Mouse (Mus musculus) megakaryocyte-erythroid progenitor cell, adult 5 weeks (primary cell): ENCODE results near the gene Tspan1. TPM values are rescaled to one million over a fixed set of nuclear protein-coding genes. Genes with fewer than 3 reads are reported as not detected.

Source experiments
- polyA plus RNA-seq: library from polyadenylated mRNA; stranded (reverse); fragments of >175 nt; gene quantifications from 2 replicates; pipeline ENCODE4 v1.2.3, GENCODE M21; 2012

Tspan1 gene
- not detected in 2 replicates for polyA plus RNA-seq

DNA sequence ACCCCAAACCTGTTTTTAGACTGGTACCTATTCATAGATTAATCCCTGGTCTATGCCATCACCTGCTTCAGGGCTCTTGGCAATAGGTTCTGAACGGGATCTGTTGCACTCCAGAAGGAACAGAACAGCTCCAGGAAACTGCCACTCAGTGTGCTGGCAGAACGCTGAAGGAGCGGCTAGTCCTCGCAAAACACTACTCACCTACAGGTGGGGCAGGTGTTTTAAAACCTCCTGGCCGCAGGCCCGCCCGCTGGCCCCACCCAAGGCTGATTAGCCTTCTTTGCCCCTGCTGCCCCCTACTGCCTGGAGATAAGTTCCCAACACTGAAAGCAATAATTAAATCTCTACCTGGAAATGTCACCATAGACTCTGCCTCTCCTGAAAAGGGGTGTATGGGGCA lies at the start of gene Tspan1:
Gene Tspan1, minus strand, starts transcription at position 198 of the 400 bp plus-strand sequence.

GRCm38 (mm10) chr4:116173072-116173471 lies 5.7 kb upstream of the Tspan1 start, which contains the start of the genes 1700042G07Rik and Gm49337:
1700042G07Rik (plus strand) TSS chr4:116173372.
Gm49337 (plus strand) TSS chr4:116173384.

GRCm38 (mm10) chr4:116151238-116151637 lies 16.2 kb downstream of the Tspan1 start, which contains the start of gene Lurap1:
Lurap1 (minus strand) TSS chr4:116151338.

DNA sequence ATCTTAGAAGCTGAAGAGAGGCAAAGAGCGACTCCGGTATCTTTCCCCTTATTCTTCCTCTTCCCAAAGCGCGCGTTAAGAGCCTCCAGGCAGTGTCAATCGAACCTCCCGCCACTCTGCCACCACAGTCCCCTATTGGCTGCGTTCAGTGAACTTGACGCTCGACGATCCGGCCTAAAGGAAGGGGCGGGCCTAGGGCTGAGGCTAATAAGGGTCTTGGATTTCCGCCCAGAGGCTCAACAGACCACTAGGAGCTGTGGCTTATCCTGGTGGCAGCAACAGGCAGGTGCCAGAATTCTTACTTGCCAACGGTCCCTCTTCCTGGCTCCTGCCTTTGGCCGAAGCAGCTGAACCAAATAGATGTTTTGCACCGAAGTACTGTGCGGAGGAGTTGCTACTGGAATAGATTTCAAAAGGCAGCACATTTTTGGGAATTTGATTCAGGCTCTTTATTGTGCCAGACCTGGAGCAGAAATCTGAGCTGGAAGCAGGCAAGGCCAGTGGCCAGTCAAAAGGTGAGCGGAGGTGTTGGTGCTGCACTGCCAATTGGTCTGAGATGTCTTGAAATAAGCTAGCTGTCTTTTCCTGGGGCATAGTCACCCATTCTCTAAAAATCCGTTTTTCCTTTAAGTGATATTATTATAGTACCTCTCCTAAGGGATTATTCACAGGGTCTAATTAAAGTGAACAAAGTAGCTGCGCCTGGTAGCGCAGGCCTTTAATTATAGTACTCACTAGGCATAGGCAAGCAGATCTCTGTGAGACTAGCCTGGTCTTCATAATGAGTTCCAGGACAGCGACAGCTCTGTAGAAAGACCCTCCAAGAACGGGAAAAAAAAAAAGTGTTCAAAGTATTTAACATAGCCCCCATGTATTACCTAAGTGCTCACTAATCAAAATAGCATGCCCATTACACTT lies 43.5 kb downstream of the Tspan1 start, which contains the start of the genes Rad54l and Pomgnt1:
Gene Rad54l, minus strand, starts transcription at position 89 of the 918 bp plus-strand sequence.
Gene Pomgnt1, plus strand, starts transcription at position 239 of the 918 bp plus-strand sequence.

Other genes starting within 250 kb of the Tspan1 start
- not detected in 2 replicates for gene Dmbx1, start 227.7 kb downstream of the Tspan1 start, polyA plus RNA-seq
- 3.4 and 6.1 TPM in 2 replicates for gene Faah, start 149.7 kb downstream of the Tspan1 start, polyA plus RNA-seq
- 0.32 and 0.74 TPM in 2 replicates for gene Nsun4, start 113.7 kb downstream of the Tspan1 start, polyA plus RNA-seq
- gene Uqcrh, start 92.5 kb downstream of the Tspan1 start, polyA plus RNA-seq, result 41.1 and 52.1 TPM in 2 replicates
- gene Lrrc41, start 92.3 kb downstream of the Tspan1 start, polyA plus RNA-seq, result 12.2 and 13.5 TPM in 2 replicates
- 1.9 and 2.1 TPM in 2 replicates for gene Rad54l, start 43.9 kb downstream of the Tspan1 start, polyA plus RNA-seq
- gene Pomgnt1, start 43.8 kb downstream of the Tspan1 start, polyA plus RNA-seq, result 8.3 and 11.6 TPM in 2 replicates
- 0.01 and 0.31 TPM in 2 replicates for gene Lurap1, start 16.3 kb downstream of the Tspan1 start, polyA plus RNA-seq
- gene 1700042G07Rik, start 5.8 kb upstream of the Tspan1 start, polyA plus RNA-seq, result not detected in 2 replicates
- gene Gm49337, start 5.8 kb upstream of the Tspan1 start, polyA plus RNA-seq, result not detected in 2 replicates
- 0.67 and 1.5 TPM in 2 replicates for gene Pik3r3, start 54.0 kb upstream of the Tspan1 start, polyA plus RNA-seq